Mouse (Mus musculus) gastrocnemius, postnatal 10 days (tissue): Measurements from ENCODE around the gene Sytl5. TPM values are rescaled to one million over a fixed set of nuclear protein-coding genes. Genes with fewer than 3 reads are reported as not detected.

Experiments used
- DNase-seq: peaks from one replicate; pipeline ENCODE4 v3.0.0; 2021; ENCODE audit warnings: mixed read lengths
- long read RNA-seq, 2 experiments: library from polyadenylated mRNA; stranded (forward); transcript quantifications; one replicate each; pipeline ENCODE4 v2.0.0; 2021
- total RNA-seq, 2 experiments: library from RNA; stranded (reverse); gene quantifications; 2 replicates each; pipeline ENCODE4 v1.2.3; 2021

Gene Sytl5
- under 1 TPM; 0.09 to 0.18 TPM for total RNA-seq
- long read RNA-seq, experiment 1 = 0 reads
- long read RNA-seq, experiment 2 = 0 reads

- DNase-seq = no peak
Measured at GRCm38 (mm10) chrX:9885322-9885721, at the start of gene Sytl5. Sytl5 (plus strand) TSS chrX:9885622.

- DNase-seq = no peak
Measured at GRCm38 (mm10) chrX:9846628-9847027, 38.8 kb upstream of the Sytl5 start, which contains the start of gene Hypm. Hypm (plus strand) TSS chrX:9846928.

- no peak for DNase-seq
Measured at GRCm38 (mm10) chrX:9849403-9849802, 36.0 kb upstream of the Sytl5 start, which contains the start of gene H2al3. H2al3 (plus strand) TSS chrX:9849703.

GRCm38 (mm10) chrX:9861859-9862258 lies 23.6 kb upstream of the Sytl5 start:
- DNase-seq = no peak

- no peak for DNase-seq
Measured at GRCm38 (mm10) chrX:9875519-9875918, 9.9 kb upstream of the Sytl5 start.

- DNase-seq = no peak
Measured at GRCm38 (mm10) chrX:9909572-9909971, 24.1 kb downstream of the Sytl5 start.

- no peak for DNase-seq
Measured at GRCm38 (mm10) chrX:9933839-9934238, 48.4 kb downstream of the Sytl5 start.

GRCm38 (mm10) chrX:9984094-9984669 lies 98.8 kb downstream of the Sytl5 start:
- no peak for DNase-seq

GRCm38 (mm10) chrX:10000718-10001117 lies 115.3 kb downstream of the Sytl5 start:
- DNase-seq = no peak

GRCm38 (mm10) chrX:10005946-10006345 lies 120.5 kb downstream of the Sytl5 start:
- DNase-seq = no peak

- no peak for DNase-seq
Measured at GRCm38 (mm10) chrX:10007675-10008270, 122.4 kb downstream of the Sytl5 start.

- no peak for DNase-seq
Measured at GRCm38 (mm10) chrX:10010202-10010601, 124.8 kb downstream of the Sytl5 start.

- DNase-seq = no peak
Measured at GRCm38 (mm10) chrX:10034666-10035065, 149.2 kb downstream of the Sytl5 start.

Other genes starting within 250 kb of the Sytl5 start
- gene Dynlt3, start 222.6 kb upstream of the Sytl5 start, total RNA-seq = 10 to 100 TPM; 66.0 to 68.5 TPM
- gene Hypm, start 38.7 kb upstream of the Sytl5 start, total RNA-seq = not detected
- gene H2al3, start 35.9 kb upstream of the Sytl5 start, total RNA-seq = not detected
- gene Srpx, start 232.1 kb downstream of the Sytl5 start, total RNA-seq = 10 to 100 TPM; 22.4 to 25.1 TPM